18 mouse cellular contexts compared by ENCODE assay signal in genomic region chr17:87019692-87020091, GRCm38 (mm10).
"Had no signal": no experiment of that assay in that cellular context is flagged by ENCODE, and none has a peak within 500 bp of the region (broad histone marks: within the 10 kb centered on the region; RNA-seq: fewer than 3 reads in every experiment).

No protein-coding gene starts in this region.

- H3K27me3 ChIP-seq: midbrain, embryonic 12.5 days; neural tube, embryonic 13.5 days; neural tube, embryonic 15.5 days had no signal

- ATAC-seq: midbrain, embryonic 16.5 days had no signal

- H3K9me3 ChIP-seq: midbrain, embryonic 10.5 days; midbrain, embryonic 12.5 days; neural tube, embryonic 13.5 days; neural tube, embryonic 15.5 days had no signal

- H3K4me3 ChIP-seq: midbrain, embryonic 10.5 days; midbrain, embryonic 12.5 days; myocyte; neural tube, embryonic 13.5 days; neural tube, embryonic 15.5 days had no signal

- DNase-seq: lung, adult 18-20 months; lung, embryonic 14.5 days; lung, postnatal 10 days; lung, postnatal 4 days; midbrain, embryonic 14.5 days; retina, postnatal 1 day; right cerebral cortex, adult 18-20 months; right cerebral cortex, postnatal 14 days; spleen, adult 18-20 months; thymus, postnatal 14 days; thymus, postnatal 36 days had no signal

- H3K4me2 ChIP-seq: lung, embryonic 14.5 days; midbrain, embryonic 12.5 days; neural tube, embryonic 13.5 days; neural tube, embryonic 15.5 days had no signal

- H3K27ac ChIP-seq: liver, embryonic 14.5 days; midbrain, embryonic 10.5 days; midbrain, embryonic 12.5 days; neural tube, embryonic 13.5 days; neural tube, embryonic 15.5 days had no signal

- H3K9ac ChIP-seq: liver, embryonic 14.5 days; lung, embryonic 14.5 days; midbrain, embryonic 12.5 days; neural tube, embryonic 13.5 days; neural tube, embryonic 15.5 days had no signal
